Mouse (Mus musculus) limb, embryonic 13.5 days (tissue): ENCODE data around the gene Gm21411. TPM values are rescaled to one million over a fixed set of nuclear protein-coding genes. Genes with fewer than 3 reads are reported as not detected.
"Not testable (repeated sequence)": the region's sequence is repeated elsewhere in the genome, so short reads cannot be mapped to it uniquely, and the experiment has no call there.

Source experiments
- ATAC-seq: fragments of 200-750 bp; cut with Nextera tagmentation; 2 replicates; pipeline ENCODE4 v1.8.0; 2017; ENCODE audit warnings: low read depth, moderate number of reproducible peaks, moderate TSS enrichment; ENCODE audit not compliant: low FRiP score
- H3K27ac ChIP-seq: fragments of 300-500 bp; sonication (generic); 2 replicates; pipeline ENCODE4 v1.5.1; 2015; ENCODE audit warnings: inconsistent platforms, mild to moderate bottlenecking, moderate library complexity
- H3K27me3 ChIP-seq: fragments of 300-500 bp; sonication (generic); 2 replicates; pipeline ENCODE4 v1.6.1; 2015; ENCODE audit warnings: mild to moderate bottlenecking, inconsistent platforms
- H3K36me3 ChIP-seq: fragments of 300-500 bp; sonication (generic); 2 replicates; pipeline ENCODE4 v1.6.1; 2015; ENCODE audit warnings: inconsistent platforms, mild to moderate bottlenecking, moderate library complexity
- H3K4me1 ChIP-seq: fragments of 300-500 bp; sonication (generic); 2 replicates; pipeline ENCODE4 v1.6.1; 2015; ENCODE audit warnings: inconsistent platforms
- H3K4me2 ChIP-seq: fragments of 300-500 bp; sonication (generic); replicated peaks from 2 replicates; pipeline ENCODE4 v1.6.1; 2015; ENCODE audit warnings: inconsistent platforms, mild to moderate bottlenecking, moderate library complexity
- H3K4me3 ChIP-seq: fragments of 300-500 bp; sonication (generic); 2 replicates; pipeline ENCODE4 v1.5.1; 2015; ENCODE audit warnings: moderate library complexity, mild to moderate bottlenecking, inconsistent platforms
- H3K9ac ChIP-seq: fragments of 300-500 bp; sonication (generic); 2 replicates; pipeline ENCODE4 v1.6.1; 2015; ENCODE audit warnings: mild to moderate bottlenecking, inconsistent platforms
- H3K9me3 ChIP-seq: fragments of 300-500 bp; sonication (generic); 2 replicates; pipeline ENCODE4 v1.6.1; 2016; ENCODE audit warnings: inconsistent platforms
- whole genome bisulfite sequencing: fragments of 180-500 bp; shearing (Covaris S2); methylation state at CpG from one replicate; pipeline ENCODE4 v1.1.7; 2015; 5-methylcytosine and 5-hydroxymethylcytosine counted together
- polyA plus RNA-seq: library from polyadenylated mRNA; unstranded; fragments of >200 nt; fragmentation: Nextera tagmentation; extraction: Ambion mirVana; gene quantifications from 2 replicates; pipeline ENCODE4 v1.2.1, GENCODE M21; 2015

The Gm21411 gene
- polyA plus RNA-seq: not detected in 2 replicates

DNA sequence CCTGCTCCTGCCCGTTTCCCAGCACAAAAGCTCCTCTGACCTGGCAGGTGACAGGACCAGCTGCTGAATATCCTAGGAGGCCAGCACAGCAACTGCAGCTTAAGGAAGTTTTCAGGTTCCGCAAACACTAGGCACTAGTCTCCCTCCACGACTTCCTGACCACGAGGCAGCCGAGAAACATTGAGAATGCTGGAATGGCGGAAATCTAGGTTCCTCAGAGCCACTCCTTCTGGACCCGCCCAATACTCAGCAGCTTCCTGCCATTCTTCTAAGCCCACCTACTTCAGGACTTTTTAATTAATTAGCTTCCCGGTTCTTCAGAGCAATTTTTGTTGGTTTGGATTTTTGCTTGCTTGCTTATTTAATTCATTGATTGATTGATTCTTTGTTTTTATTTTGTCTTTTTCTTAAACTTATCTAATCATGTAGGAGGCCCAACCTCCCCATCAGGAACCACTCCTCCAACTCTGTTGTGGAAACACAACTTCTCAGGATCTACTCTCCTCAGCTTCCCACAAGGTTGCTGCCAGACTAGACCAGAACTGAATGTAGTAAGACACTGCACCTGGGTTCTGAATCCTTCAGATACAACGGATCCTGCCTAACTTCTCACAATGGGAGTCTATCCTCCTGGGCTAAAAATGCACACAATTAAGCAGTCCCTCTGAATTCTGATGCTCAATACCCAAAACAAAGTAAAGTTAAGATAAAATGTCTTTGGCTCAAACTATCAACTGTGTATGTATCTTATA lies at the start of gene Gm21411:
TSS of gene Gm21411 (minus strand) at position 205 of the 752 bp plus-strand sequence.
- H3K4me1 ChIP-seq, H3K4me2 ChIP-seq, H3K27ac ChIP-seq, H3K27me3 ChIP-seq, H3K9ac ChIP-seq, ATAC-seq, H3K36me3 ChIP-seq, H3K4me3 ChIP-seq: not testable (repeated sequence)
- 76% methylated on average over 9 of the region's 9 CpGs for WGBS
- H3K9me3 ChIP-seq: peaks cover 18% of the 10 kb centered on the region

DNA sequence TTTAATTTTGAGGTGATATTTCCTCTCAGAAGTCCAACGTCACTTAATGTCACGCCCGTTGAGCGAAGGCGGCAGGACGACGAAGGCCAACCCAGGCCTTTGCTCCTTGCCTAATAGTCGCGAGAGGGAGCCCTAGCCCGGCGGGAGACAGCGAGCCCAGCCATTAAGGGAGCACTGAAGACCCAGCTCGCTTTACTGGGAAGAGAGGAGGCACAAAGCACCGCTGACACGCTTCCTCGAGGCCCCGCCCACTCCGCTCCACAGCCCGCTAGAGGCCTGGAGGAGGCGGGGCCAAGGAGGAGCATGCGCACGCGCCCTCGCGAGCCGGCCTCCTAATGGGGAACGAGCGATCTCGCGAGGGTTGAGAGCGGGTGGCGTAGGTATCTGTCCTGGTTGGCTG lies 32.3 kb upstream of the Gm21411 start:
- WGBS: 56% methylated on average over 32 of the region's 32 CpGs
- not testable (repeated sequence) for H3K27me3 ChIP-seq, ATAC-seq, H3K4me2 ChIP-seq, H3K27ac ChIP-seq, H3K4me1 ChIP-seq, H3K4me3 ChIP-seq, H3K36me3 ChIP-seq, H3K9ac ChIP-seq
- peaks cover 12% of the 10 kb centered on the region for H3K9me3 ChIP-seq

DNA sequence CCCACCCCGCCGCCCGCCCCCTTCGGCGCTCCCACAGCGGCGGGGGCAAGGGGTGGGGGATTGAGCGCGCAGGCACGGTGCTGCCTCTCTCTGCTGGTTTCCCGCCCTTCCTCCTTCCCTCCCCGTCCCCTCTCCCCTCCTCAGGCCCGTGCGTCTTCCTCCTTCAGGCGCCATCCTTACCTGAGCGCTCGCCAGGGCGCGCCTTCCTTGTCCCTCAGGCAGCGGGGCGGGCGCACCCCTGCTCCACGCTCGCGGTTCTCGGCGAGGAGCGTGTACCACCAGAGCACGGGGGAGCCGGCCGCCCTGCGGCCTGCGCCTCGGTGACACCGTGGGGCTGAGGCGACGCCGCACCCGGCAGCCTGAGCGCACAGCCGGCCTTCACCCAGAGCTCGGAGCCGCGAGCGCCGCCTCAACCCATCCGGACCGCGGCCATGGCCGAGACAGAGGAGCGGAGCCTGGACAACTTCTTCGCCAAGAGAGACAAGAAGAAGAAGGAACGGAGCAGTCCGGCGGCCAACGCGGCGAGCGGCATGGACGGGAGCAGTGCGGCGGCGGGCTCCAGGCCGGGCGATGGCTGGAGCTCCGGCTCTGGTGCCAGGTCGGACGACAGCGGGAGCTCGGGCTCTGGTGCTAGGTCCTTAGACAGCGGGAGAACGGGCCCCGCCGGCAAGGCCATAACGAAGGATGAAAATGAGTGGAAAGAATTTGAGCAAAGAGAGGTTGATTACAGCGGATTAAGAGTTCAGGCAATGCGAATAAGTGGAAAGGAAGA lies 23.1 kb upstream of the Gm21411 start:
- peak overlapping the region; percentile 57 for H3K4me2 ChIP-seq
- H3K36me3 ChIP-seq: no peaks in the 10 kb centered on the region
- H3K9me3 ChIP-seq: peaks cover 19% of the 10 kb centered on the region
- peak overlapping the region; percentile 31 for H3K4me3 ChIP-seq
- no peaks in the 10 kb centered on the region for H3K4me1 ChIP-seq
- H3K27me3 ChIP-seq: peaks cover 14% of the 10 kb centered on the region
- H3K9ac ChIP-seq: no peak overlapping the region
- peak; percentile 32; the same call in 1 of the 2 replicates for ATAC-seq
- WGBS: 11% methylated on average over 71 of the region's 77 CpGs
- H3K27ac ChIP-seq: no peak overlapping the region

DNA sequence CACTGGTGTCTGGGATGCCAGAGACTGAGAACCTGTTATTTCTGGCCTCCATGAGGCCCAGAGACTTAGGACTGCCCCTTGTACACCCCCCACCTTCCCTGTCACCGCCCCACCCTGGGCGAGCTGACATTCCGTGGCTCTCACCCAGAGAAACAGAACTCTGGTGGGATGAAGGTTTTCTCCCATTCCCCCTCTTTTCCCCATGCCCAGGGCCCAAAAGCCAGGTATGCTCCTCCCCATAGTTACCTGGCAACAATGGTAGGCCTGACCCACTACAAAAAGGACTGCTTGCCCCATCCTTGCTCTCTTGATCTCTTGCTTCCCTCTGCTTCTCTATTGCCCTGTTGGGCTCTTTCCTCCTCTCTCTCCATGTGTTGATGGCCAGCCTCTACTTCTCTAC lies 5.8 kb upstream of the Gm21411 start:
- no peaks in the 10 kb centered on the region for H3K27me3 ChIP-seq
- H3K4me1 ChIP-seq: no peaks in the 10 kb centered on the region
- H3K36me3 ChIP-seq: no peaks in the 10 kb centered on the region
- no peak overlapping the region for H3K9ac ChIP-seq
- WGBS: 91% methylated on average over 3 of the region's 3 CpGs
- no peak overlapping the region for H3K27ac ChIP-seq
- H3K4me3 ChIP-seq: no peak overlapping the region
- no peak overlapping the region for H3K4me2 ChIP-seq
- ATAC-seq: no peak
- peaks cover 21% of the 10 kb centered on the region for H3K9me3 ChIP-seq

DNA sequence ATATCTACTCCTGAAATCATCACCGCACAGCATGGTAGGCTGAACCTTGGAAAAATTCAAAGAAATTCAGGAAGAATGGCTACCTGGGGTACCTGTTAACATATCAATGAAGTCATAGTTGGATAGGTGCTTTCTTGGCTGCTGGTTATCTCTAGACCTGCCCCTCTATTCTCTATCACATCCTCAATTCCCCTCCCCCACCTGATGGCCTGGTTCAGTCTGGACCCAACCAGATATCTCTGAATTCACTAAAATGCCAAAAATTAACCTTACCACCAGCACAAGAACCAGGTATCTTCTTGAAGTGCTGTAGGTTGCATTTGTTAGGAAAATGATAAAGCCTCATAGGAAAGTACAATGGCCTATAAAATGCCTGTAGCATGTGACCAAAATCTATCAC lies 1.3 kb downstream of the Gm21411 start:
- not testable (repeated sequence) for H3K27ac ChIP-seq, H3K9ac ChIP-seq, H3K4me1 ChIP-seq, H3K27me3 ChIP-seq, H3K4me2 ChIP-seq, H3K4me3 ChIP-seq, H3K36me3 ChIP-seq, ATAC-seq
- WGBS: 86% methylated on average over 1 of the region's 1 CpGs
- peaks cover 18% of the 10 kb centered on the region for H3K9me3 ChIP-seq

DNA sequence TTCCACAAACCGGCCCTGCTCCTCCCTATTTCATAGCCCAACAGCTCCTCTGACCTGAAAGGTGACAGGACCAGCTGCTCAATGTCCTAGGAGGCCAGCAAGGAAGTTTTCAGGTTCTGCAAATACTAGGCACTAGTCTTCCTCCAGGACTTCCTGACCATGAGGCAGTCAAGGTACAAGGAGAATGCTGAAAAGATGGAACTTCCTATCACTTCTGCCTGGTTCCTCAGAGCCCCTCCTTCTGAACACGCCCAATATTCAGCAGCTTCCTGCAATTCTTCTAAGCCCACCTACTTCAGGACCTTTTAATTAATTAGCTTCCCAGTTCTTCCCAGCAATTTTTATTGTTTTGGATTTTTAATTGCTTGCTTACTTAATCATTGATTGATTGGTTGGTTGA lies 4.6 kb downstream of the Gm21411 start:
- not testable (repeated sequence) for H3K4me3 ChIP-seq, H3K4me2 ChIP-seq, H3K9ac ChIP-seq, H3K36me3 ChIP-seq, H3K27ac ChIP-seq, H3K4me1 ChIP-seq, ATAC-seq, H3K27me3 ChIP-seq
- H3K9me3 ChIP-seq: peaks cover 17% of the 10 kb centered on the region
- 80% methylated on average over 2 of the region's 2 CpGs for WGBS

DNA sequence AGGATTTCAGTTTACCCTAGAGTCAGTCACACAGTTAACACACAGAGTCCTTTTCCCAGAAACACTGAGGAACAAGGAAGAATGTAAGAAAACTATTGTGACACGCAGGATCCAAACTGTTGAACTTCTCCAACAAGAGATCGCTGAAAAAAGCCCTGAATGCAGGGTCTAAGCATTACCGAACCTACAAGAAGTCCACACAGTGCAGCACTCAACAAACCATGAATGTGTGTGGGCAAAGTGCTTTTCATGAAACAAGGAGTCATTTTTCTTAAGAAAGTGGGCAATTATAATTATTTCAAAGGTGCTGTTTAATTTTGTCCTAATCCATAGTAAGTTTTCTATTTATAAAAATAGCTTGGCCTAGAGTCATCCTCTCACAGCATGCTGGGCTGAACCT lies 6.3 kb downstream of the Gm21411 start:
- not testable (repeated sequence) for H3K9me3 ChIP-seq, H3K36me3 ChIP-seq, H3K27me3 ChIP-seq, H3K9ac ChIP-seq, ATAC-seq, H3K4me1 ChIP-seq, H3K4me2 ChIP-seq, H3K27ac ChIP-seq, H3K4me3 ChIP-seq
- 62% methylated on average over 3 of the region's 3 CpGs for WGBS

Other genes starting within 250 kb of the Gm21411 start
- gene Zfp989, start 62.4 kb upstream of the Gm21411 start, polyA plus RNA-seq: not detected in 2 replicates
- gene Rex2, start 112.3 kb upstream of the Gm21411 start, polyA plus RNA-seq: not detected in 2 replicates
- gene Zfp991, start 222.4 kb upstream of the Gm21411 start, polyA plus RNA-seq: 7.8 and 8.4 TPM in 2 replicates